ENCODE assay signal across 8 mouse cellular contexts in genomic region chr6:34877509-34878321, GRCm38 (mm10). TPM values are rescaled to one million over a fixed set of nuclear protein-coding genes. Genes with fewer than 3 reads are reported as not detected.
A peak's percentile ranks its signal among the peaks of the same experiment; 100 is the strongest.
DNase-seq lines count a peak whose midpoint lies in the region; ATAC-seq lines count a peak whose summit lies in the region.

Gene Cyren, minus strand, starts transcription at chr6:34878060.

- peak; percentile 89 to 91 for DNase-seq in CD8-positive naive resting alpha-beta T cell, adult 2 months (ENCODE audit: low read depth in 2 of 2, low spot score in 2 of 2)
- peak; percentile 82 for DNase-seq in c-Kit-positive CD71-negative TER-119-negative erythroid progenitor cells, embryonic 14.5 days (ENCODE audit: low read depth)
- DNase-seq in forebrain, embryonic 11.5 days (ENCODE audit: low spot score) = peak; percentile 94
- peak; percentile 94 to 97 for DNase-seq in kidney, postnatal 36 days
- DNase-seq in telencephalon, adult 2 months (ENCODE audit: low read depth, low spot score) = peak; percentile 79

- peak; percentile 94 for ATAC-seq in forebrain, embryonic 11.5 days (replicated peaks; ENCODE audit: low FRiP score)
- peak; percentile 87 for ATAC-seq in heart, embryonic 16.5 days (replicated peaks; ENCODE audit: extremely low read depth, insufficient read depth, low FRiP score)
- peak; percentile 80 for ATAC-seq in liver, embryonic 15.5 days (ENCODE audit: insufficient read depth)
- ATAC-seq in neural tube, embryonic 12.5 days (ENCODE audit: low FRiP score, low read depth) = peak; percentile 93

- H3K9ac ChIP-seq in forebrain, embryonic 11.5 days (ENCODE audit: low read length) = peak within 1 kb of the TSS; percentile 89
- H3K9ac ChIP-seq in heart, embryonic 16.5 days (ENCODE audit: low read length) = peak within 1 kb of the TSS; percentile 94
- peak within 1 kb of the TSS; percentile 88 for H3K9ac ChIP-seq in liver, embryonic 15.5 days
- peak within 1 kb of the TSS; percentile 75 for H3K9ac ChIP-seq in neural tube, embryonic 12.5 days

- H3K4me3 ChIP-seq in forebrain, embryonic 11.5 days (ENCODE audit: low read depth, low read length) = peak within 1 kb of the TSS; percentile 70
- H3K4me3 ChIP-seq in heart, embryonic 16.5 days (ENCODE audit: low read length) = peak within 1 kb of the TSS; percentile 82
- peak within 1 kb of the TSS; percentile 84 for H3K4me3 ChIP-seq in liver, embryonic 15.5 days (replicated peaks)
- H3K4me3 ChIP-seq in neural tube, embryonic 12.5 days = peak within 1 kb of the TSS; percentile 66

- no peaks in the 10 kb centered on the region for H3K9me3 ChIP-seq in forebrain, embryonic 11.5 days (ENCODE audit: control insufficient read depth, low read length)
- H3K9me3 ChIP-seq in heart, embryonic 16.5 days (replicated peaks; ENCODE audit: control insufficient read depth, low read length) = no peaks in the 10 kb centered on the region
- H3K9me3 ChIP-seq in liver, embryonic 15.5 days (replicated peaks) = no peaks in the 10 kb centered on the region
- H3K9me3 ChIP-seq in neural tube, embryonic 12.5 days = no peaks in the 10 kb centered on the region

- peaks cover 5% of the 10 kb centered on the region; the same call in 1 of the 2 replicates for H3K4me1 ChIP-seq in forebrain, embryonic 11.5 days (replicated peaks; ENCODE audit: control insufficient read depth, insufficient read depth, low read length)
- H3K4me1 ChIP-seq in heart, embryonic 16.5 days (ENCODE audit: control insufficient read depth, insufficient read depth, low read length) = peaks cover 34% of the 10 kb centered on the region
- peaks cover 59% of the 10 kb centered on the region for H3K4me1 ChIP-seq in liver, embryonic 15.5 days (replicated peaks)
- peaks cover 25% of the 10 kb centered on the region for H3K4me1 ChIP-seq in neural tube, embryonic 12.5 days

- peak within 1 kb of the TSS; percentile 73 for H3K4me2 ChIP-seq in forebrain, embryonic 11.5 days (ENCODE audit: low read depth, low read length, severe bottlenecking)
- peak within 1 kb of the TSS; percentile 66 for H3K4me2 ChIP-seq in heart, embryonic 16.5 days (ENCODE audit: low read depth, low read length)
- H3K4me2 ChIP-seq in liver, embryonic 15.5 days = peak within 1 kb of the TSS; percentile 74
- peak within 1 kb of the TSS; percentile 75 for H3K4me2 ChIP-seq in neural tube, embryonic 12.5 days (replicated peaks)

- H3K27me3 ChIP-seq in forebrain, embryonic 11.5 days (ENCODE audit: control insufficient read depth, insufficient read depth, low read length) = no peaks in the 10 kb centered on the region
- H3K27me3 ChIP-seq in heart, embryonic 16.5 days (ENCODE audit: control insufficient read depth, insufficient read depth, low read length) = no peaks in the 10 kb centered on the region
- H3K27me3 ChIP-seq in liver, embryonic 15.5 days = no peaks in the 10 kb centered on the region
- H3K27me3 ChIP-seq in neural tube, embryonic 12.5 days (replicated peaks) = no peaks in the 10 kb centered on the region

- WGBS in forebrain, embryonic 11.5 days = under 1% methylated on average over 56 of the region's 56 CpGs
- under 1% methylated on average over 55 of the region's 56 CpGs for WGBS in heart, embryonic 16.5 days
- WGBS in liver, embryonic 15.5 days (ENCODE audit: insufficient replicate concordance) = under 1% methylated on average over 56 of the region's 56 CpGs
- WGBS in neural tube, embryonic 12.5 days = 1% methylated on average over 56 of the region's 56 CpGs

- no peaks in the 10 kb centered on the region; the same call in 1 of the 2 replicates for H3K36me3 ChIP-seq in forebrain, embryonic 11.5 days (ENCODE audit: control insufficient read depth, insufficient read depth, low read length)
- peaks cover 4% of the 10 kb centered on the region; the same call in 1 of the 2 replicates for H3K36me3 ChIP-seq in heart, embryonic 16.5 days (ENCODE audit: control insufficient read depth, insufficient read depth)
- H3K36me3 ChIP-seq in liver, embryonic 15.5 days (replicated peaks) = peaks cover 50% of the 10 kb centered on the region
- peaks cover 18% of the 10 kb centered on the region for H3K36me3 ChIP-seq in neural tube, embryonic 12.5 days

- H3K27ac ChIP-seq in forebrain, embryonic 11.5 days (ENCODE audit: low read depth, low read length) = peak within 1 kb of the TSS; percentile 77
- H3K27ac ChIP-seq in heart, embryonic 16.5 days (ENCODE audit: low read length) = peak within 1 kb of the TSS; percentile 95
- peak within 1 kb of the TSS; percentile 87 for H3K27ac ChIP-seq in liver, embryonic 15.5 days (replicated peaks)
- H3K27ac ChIP-seq in neural tube, embryonic 12.5 days = peak within 1 kb of the TSS; percentile 68

RNA-seq across cellular contexts. Expression of gene Cyren, which starts in this region (rescaled TPM):
- 13.7 and 13.9 TPM in 2 replicates for polyA plus RNA-seq in forebrain, embryonic 11.5 days (2014; fragmentation: Nextera tagmentation; extraction: Ambion mirVana)
- 9.0 and 9.7 TPM in 2 replicates for polyA plus RNA-seq in heart, embryonic 16.5 days (2015; fragmentation: Nextera tagmentation; extraction: Ambion mirVana)
- 5.7 and 6.1 TPM in 2 replicates for polyA plus RNA-seq in liver, embryonic 15.5 days (2015; fragmentation: Nextera tagmentation; extraction: Ambion mirVana)
- 12.0 and 16.1 TPM in 2 replicates for polyA plus RNA-seq in neural tube, embryonic 12.5 days (2016; fragmentation: Nextera tagmentation; extraction: Ambion mirVana)

Comparison
In these comparisons a context has a peak if more than half of its experiments do, and no peak if none do; other contexts are left out.
1. Peak in every context shown above with its lines: DNase-seq, ATAC-seq, H3K4me3 ChIP-seq and H3K27ac ChIP-seq.